Mouse (Mus musculus) CD8-positive naive resting alpha-beta T cell, adult 2 months (primary cell): Measurements from ENCODE around the gene Upk3bl.

Experiments
- DNase-seq, 2 experiments: peaks; one replicate each; pipeline ENCODE4 v3.0.0; 2022; ENCODE audit warnings: low read depth in 2 of 2, low spot score in 2 of 2

Upk3bl gene

DNA sequence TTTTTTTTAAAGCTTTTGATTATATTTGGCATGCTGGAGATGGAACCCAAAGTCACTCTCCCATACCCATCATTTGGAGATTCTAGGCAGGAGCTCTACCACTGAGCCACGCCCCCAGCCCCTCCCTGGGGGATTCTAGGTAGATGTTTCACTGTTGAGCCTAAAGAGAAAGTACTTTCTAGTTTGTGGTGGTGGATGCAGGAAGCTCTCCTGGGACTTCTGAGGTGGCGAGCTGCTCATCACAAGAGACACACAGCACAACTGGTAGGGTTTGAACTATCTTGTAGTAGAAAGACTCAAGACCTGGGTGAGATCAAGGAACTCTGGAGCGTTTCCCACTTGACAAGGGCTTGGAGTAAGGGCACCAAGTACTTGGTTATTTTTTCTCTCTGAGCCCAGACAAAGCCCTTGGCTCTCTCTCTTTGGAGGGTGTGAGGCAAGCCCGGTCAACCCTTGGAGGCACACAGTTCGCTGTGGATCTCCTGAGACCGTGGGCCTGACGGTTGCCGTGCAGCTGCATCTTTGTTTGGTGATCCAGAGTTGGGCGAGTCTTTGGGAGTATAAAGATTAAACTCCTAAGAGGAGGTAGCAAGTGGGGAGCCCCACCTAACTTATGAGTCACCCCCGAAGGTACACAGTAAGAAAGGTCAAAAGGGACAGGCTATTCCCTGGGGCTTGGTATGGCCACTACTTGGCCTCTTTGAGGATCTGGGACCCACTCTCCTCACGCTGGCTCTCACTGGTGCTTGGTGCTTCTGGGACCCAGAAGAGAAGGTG, at the start of gene Upk3bl:
Upk3bl (plus strand) TSS at position 192 of the 777 bp plus-strand sequence.
- DNase-seq = no peak

DNA sequence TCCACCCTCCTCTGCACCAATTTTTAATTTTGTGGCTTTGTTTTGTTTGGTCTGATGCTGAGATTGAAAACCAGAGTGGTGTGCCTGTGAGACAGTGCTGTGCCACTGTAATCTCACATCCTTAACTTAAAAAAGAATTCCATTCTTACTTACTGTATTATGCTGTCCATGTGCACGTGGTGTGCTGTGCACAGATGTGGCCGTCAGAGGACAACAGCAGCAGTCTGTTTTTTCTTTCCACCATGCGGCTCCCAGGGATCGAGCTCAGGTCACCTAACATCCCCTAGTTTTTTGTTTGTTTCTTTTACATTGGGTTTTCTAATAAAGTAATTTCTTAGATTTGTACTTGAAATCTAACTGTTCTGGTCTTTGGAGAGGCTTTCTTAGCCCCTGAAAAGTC, 49.8 kb upstream of the Upk3bl start:
- no peak for DNase-seq

DNA sequence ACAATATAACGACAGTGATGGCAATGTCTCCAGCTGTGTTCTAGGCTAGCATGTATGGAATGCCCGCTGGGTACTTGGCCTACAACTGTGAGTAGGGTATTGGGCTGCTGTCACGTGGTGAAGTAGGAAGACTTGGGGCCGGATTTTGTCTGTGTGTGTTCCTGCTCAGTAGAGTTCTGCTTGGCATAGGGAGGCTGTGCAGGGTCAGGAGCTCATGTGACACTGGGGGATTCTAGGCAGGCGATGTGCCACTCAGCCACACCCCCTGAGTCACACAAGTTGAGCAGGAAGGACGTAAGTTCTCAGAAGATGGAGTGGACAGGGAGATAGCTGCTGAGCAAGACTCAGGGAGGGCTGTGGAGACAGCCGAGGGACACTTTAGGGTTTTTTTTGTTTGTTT, 46.5 kb upstream of the Upk3bl start:
- no peak for DNase-seq

DNA sequence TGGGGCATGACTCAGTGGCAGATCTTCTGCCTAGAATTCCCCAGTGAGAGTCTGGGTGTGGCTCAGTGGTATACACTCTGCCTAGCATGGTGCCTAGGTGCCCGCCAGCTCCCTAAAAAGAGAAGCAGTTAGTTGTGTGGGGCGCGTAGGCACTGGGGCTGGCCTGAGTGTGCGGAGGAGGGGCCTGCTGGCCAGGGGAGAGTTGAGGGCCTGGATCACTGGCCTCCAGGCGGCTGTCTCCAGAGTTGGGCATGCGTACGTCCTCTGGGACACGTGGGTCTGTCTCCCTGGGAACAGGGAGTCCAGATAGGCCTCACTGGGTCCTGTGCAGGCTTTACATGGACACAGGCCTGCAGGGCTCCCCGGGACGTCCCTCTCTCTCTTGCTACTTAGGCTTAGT, 39.4 kb upstream of the Upk3bl start:
- DNase-seq = no peak

DNA sequence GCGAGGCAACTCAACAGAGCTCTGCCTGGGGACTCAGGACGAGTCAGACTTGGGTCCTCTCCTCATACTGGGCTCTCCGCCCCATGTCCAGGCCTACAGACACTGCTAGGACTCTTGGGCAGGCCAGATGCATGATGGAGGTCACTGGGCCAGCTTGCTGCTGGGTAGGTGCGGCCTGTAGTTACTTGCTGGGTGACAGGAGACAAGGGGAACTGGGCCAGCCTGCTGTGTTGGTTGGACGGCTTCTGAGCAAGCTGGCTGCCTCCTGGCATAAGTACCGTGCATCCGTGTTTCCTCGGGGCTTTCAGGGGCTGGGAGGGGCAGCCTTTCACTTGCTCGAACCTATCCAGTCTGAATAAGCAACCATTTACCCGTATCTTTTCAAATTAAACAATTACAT, 38.7 kb upstream of the Upk3bl start:
- no peak for DNase-seq

DNA sequence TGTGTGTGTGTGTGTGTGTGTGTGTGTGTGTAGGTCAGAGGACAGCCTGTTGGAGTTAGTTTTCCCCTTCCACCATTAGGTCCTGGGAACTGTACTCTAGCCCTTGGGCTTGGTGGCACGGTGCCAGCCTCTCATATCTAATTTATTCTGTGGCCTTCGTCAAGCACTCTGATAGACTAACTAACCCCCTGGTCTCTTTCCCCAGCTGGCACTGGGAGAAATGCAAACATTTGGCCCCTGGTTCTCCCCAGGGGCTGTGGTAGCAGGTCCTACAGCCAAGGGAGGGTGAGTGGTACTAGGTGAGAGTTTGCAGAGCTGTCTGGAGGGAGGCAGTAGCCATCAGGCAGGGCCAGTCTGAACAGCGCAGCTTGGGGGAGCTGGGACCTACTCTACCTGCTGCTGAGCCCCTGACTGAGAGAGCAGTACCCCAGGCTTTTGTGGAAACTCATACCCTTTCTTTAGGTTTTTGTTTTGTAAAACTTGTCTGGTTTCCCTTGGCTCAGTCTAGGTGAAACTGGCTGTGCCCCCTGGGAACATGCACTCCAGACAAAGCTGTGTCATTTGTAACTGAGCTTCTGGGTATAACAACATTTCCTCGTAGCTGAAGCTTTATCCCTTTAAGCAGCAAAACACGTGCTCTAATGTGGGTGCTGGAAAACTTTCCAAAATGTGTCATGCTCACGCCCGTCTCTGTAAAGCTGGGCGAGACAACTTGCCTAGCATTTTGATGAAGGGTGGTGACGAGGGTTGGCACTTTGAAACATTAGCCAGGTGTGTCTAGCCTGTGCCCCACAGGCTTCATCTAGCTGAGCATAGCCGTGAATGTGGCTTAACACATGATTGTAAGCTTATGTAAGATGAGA, 38.0 kb upstream of the Upk3bl start:
- no peak for DNase-seq

DNA sequence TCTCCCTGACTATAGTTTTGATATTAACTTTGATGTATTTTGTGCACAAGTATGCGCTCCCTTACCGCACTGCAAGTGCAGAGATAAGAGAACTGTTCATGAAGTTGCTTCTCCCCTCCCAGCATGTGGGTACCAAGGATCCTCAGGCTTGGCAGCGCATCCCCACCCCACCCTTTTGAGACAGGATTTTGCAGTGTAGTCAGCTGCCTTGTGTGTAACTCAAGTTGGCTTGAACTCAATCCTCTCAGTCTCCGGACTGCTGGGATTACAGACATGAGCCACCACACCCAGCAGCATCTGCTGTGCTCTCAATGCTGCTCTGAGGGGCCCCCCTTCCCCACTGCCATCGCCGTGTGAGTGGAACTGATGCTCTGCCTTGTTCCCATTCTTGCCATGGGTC, 37.0 kb upstream of the Upk3bl start:
- DNase-seq = no peak

DNA sequence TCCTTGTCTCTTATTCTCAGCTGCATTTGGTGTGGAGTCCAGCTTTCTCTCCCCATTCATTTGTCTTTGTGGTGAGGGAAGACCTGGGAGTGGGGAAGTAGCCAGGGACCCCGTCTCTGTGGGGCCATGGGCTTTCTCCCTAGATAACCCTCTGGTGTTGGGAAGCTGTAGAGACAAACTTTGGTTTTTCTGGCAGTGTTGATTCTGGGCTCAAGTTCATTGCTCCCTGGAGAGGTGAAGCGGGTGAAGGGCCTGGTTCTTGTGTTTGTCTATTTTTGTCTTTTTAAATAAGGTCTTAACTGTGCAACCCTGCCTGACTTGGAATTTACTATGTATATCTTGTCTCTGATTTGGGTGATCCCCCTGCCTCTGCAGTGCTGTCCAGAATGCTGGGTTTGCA, 35.6 kb upstream of the Upk3bl start:
- DNase-seq = no peak

DNA sequence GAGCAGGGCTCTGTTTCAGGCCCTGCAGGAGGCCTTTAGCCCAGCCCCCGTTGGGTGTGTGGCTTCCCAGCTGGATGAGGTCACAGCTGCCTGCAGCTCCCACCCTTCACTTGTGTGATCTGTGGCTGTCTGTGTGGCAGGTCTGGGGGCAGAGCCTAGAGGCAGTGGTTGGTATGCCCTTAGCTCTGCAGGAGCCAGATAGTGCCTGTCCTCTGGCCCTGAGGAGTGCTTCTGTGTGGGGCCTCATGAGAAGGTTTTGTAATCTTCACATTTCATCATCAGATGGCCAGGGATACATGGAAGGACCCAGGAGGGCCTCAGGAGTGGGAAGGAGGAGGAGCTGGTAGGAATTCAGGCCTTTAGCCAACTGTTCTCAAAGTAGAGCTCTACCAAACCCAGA, 34.4 kb upstream of the Upk3bl start:
- no peak for DNase-seq

DNA sequence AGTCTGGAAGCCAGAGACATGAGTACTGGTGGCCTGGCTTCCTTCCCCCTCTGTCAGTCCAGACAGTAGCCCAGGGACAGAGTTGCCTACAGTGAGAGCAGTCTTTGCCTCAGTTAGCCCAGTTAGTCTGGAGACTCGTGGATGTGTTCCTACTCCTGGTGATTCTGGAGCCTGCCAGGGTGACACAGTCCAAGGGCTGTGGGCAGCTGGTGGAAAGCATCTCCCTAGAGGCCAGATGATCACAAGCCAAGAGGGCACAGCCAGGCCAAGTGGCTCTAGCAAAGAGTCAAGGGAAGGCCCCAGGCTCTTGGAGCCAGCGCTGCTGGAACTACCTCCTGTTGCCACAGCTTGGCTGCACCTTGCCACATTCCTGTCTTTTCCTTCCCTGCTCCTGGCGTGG, 28.6 kb upstream of the Upk3bl start:
- DNase-seq = no peak

DNA sequence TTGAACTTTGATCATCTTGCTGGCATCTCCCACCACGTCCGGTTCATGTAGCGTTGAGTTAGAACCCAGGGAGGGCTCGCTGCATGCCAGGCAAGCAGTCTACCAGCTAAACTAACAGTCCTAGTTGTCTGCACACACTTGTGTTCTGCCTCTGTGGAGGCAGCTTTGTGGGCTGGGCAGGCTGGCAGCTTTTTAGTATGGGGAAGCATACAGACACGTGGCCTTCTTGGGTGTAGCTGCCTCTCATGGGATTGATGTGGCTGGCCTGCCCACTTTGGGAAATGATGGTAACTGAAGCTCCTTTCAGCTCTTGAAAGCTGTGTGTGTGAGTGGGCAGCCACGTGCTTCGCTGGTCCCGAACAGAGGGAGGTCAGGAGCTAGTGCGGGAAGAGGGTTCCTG, 27.4 kb upstream of the Upk3bl start:
- DNase-seq = no peak

DNA sequence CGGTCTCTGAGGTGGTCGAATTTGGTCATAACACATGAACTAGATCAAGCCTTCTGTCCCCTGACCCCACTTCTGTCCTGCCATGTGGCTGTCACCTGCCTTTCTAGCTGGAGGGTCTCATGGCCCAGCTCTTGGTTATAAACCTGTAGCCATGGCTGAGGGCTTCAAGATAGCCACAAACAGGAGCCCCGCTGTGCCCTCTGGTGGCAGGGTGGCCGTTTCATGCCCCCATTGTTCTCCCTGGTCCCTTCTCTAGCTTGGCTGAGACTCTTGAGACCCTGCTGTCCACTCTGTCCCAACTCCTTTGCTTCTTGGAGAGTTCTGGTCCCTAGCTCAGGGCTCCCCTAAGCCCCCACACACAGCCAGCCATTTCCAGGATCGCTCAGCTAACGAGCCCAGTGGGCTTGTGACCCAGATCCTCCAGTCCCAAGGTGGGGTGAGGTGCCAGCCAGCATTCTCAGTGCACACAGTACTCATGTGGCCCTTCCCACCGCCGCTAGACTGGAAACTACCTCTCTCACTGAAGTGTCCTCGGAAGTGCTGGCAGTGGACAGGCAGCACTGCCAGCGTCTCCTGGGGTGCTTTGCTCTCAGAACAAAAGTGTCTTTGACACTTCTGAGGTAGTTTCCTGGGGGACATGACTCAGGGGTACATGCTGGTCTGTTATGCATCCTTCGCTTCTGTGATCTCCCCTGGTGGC, 26.5 kb upstream of the Upk3bl start:
- no peak for DNase-seq

DNA sequence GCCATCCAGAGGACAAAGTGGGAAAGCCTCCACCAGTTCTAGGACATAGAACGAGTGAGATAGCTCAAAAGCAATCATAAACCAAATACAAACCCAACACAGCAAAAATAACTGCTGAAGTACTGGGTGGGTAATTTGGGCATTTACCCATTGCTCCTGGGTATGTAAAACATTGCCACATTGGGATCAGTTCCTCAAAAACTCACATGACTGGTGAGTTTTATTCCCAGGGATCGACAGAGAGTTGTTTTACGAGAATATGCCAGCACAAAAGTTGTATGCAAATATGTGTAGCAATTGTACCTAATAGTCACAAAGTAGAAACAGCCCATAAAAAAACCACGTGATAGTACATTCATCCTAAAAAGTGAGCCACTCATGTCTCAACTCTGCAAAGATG, 19.4 kb upstream of the Upk3bl start:
- DNase-seq = no peak

DNA sequence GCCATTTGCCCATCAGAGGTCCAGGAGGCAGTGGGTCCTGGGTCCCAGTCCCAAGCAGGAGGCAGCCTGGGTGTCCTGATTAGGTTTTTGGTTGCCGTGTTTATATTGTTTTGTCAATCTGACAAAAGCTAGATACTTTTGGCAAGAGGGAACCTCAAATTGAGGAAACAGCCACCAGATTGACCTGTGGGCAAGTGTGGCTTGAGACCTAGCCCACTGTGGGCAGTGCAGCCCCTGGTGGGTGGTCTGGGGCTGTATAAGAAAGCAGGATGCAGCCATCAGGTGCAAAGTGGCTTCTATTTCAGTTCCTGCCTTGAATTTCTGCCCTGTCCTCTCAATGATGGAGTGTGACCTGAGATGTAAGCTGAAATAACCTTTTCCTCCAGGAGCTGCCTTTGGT, 19.0 kb upstream of the Upk3bl start:
- no peak for DNase-seq

DNA sequence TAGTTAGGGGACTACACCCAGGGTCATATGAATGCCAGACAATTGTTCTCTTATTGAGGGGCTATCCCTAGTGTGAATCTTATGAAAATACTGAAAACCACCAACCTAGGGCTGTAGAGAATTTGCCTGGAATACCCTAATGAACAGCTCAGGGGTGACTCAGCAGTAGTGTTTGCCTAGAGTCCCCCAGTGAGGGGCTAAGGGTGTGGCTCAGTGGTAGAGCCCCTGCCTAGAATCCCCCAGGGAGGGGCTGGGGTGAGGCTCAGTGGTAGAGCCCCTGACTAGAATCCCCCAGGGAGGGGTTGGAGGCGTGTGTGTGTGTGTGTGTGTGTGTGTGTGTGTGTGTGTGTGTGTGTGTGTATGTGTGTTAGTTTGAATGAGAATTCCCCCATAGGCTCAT, 17.6 kb upstream of the Upk3bl start:
- no peak for DNase-seq

DNA sequence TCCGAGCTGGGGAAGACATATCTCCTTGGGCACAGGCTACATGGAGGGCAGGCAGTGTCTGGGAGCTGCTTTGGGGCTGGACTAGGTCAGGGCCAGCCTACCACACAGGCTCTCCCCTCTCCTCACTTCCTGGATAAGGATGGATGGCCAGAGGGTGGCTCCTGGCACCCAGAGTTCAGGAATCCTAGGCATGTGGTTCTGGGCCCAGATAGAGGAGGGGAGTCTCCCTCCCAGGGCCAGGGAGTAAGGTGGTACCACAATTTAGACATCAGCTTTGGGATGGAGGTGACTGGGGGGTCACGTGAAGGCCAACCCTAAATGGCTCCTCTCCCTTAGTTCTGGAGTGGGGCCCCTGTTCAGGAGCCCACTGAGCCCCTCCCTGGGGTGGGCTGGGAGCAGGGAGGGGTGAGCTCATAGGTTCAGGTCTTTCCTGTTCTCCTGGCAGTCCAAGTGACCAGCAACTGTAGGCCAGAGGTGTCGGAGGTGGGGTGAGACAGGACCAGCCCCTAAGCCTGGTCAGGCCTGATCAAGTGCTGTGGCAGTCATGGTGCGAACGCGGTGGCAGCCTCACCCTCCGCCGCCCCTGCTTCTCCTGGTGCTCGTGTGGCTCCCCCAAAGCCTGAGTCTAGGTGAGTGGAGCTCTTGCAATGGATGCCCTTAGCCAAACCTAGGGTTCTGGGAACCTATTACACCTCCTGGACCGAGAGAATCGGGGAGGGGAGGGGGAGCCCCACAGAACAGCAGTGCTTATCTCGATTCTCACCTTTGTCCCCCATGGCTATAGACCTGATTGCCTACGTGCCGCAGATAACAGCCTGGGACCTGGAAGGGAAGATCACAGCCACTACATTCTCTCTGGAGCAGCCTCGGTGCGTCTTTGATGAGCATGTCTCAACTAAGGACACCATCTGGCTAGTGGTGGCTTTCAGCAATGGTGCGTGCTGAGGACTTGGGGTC, 15.8 kb upstream of the Upk3bl start, which contains the start of gene Upk3b:
Upk3b (plus strand) TSS at position 239 of the 957 bp plus-strand sequence.
- no peak for DNase-seq

DNA sequence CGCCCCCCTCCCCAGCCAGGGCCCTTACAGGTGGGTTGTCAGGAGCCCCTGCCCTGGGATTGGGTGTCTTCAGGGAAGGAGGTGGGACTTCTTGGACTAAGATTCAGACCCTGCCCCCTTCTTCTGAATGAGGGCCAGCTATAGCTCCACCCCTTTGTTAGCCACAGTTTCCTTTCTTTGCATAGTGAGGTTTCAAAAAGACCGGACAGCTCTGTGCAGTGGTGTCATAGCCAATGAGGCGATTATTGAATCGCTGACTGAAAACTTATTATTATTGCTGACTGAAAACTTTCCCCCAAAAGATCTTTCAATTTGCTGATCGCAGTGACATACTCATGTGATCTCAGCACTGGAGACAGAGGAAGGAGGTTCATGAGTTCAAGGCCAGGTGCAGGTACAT, 14.1 kb upstream of the Upk3bl start:
- no peak for DNase-seq

DNA sequence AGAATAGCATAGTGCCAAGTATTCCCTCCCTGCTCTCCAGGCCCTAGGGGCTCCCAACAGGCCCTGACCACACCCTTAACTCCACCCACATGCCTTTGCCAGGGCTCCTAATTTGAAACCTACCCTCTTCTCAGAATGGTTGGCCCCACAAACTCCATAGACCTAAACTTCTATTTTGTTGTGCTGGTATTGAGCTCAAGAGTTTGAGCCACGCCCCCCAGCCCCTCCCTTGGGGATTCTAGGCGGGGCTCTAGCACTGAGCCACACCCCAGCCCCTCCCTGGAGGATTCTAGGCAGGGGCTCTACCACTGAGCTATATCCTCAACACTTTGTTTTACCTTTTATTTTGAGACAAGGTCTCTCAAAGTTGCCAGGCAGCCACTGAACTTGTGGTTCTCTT, 13.0 kb upstream of the Upk3bl start:
- DNase-seq = no peak

DNA sequence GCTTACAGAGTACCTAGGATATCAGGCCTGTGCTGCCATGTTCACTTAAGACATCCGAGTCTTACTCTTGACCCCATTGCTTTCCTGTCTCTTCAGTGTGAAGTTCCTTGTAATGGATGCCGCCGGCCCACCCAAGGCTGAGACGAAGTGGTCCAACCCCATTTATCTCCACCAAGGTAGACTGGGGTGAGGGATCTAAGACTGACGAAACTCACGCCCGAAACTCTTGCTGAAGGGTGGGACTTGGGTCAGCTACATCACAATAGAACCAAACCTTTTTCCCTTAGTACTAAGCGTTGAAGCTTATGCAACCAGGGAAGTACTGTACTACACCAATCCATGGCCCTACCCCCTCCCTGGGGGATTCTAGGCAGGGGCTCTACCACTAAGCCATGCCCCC, 12.6 kb upstream of the Upk3bl start:
- DNase-seq = no peak

DNA sequence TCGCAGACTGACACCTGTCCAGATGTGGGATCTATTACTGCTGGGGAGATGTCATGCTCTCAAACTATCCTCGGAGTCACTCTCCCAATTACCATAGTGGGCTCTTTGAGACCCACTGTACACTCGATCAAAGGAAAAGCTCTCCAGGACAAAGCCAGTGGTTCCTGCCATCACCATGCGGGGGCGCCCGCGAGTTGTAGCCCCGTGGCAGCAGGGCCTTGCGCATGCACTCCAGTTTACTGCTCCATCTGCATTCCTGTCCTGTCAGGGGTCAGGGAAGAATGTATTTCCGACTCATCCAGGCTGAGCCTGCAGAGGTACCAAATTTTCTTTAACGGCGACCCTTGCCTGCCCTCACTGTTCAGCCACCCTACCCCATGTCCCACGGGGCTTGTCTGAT, 9.4 kb upstream of the Upk3bl start:
- DNase-seq = peak in 1 of 2 experiments; percentile 26

DNA sequence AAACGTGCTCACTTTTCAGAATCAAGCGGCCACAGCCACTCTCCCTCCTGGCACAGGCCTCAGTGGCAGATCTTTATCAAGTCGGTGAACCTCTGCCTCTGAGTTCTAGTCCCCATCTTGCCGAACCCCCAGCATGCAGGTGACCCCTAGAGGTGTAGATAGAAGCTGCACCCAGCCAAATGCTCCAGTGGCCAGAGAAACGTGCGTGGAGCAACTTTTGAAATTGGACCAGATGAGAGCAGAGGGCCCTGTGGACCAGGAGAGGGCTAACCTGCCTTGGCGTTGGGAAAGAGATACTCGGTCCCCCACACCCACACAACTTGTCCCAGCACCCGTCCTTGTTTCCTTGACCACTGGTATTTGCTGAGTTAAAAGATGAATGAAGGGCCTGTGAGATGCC, 8.9 kb upstream of the Upk3bl start:
- no peak for DNase-seq
